Mouse (Mus musculus) thymus, postnatal 0 days (tissue): ENCODE results near the gene Opa1. TPM values are rescaled to one million over a fixed set of nuclear protein-coding genes. Genes with fewer than 3 reads are reported as not detected.

Source experiments
- DNase-seq: peaks from one replicate; pipeline ENCODE4 v3.0.0-alpha.2; 2015; ENCODE audit warnings: low spot score
- polyA plus RNA-seq: library from polyadenylated mRNA; unstranded; fragments of >200 nt; fragmentation: Nextera tagmentation; extraction: Ambion mirVana; gene quantifications from 2 replicates; pipeline ENCODE4 v1.2.1, GENCODE M21; 2015

Gene Opa1
- polyA plus RNA-seq, 1 experiment from 2014 or later: 28.3 TPM

GRCm38 (mm10) chr16:29687987-29688885, 109.1 kb downstream of the Opa1 start:
- no peak for DNase-seq

GRCm38 (mm10) chr16:29689187-29689819, 110.2 kb downstream of the Opa1 start:
- DNase-seq: no peak

GRCm38 (mm10) chr16:29693025-29693682, 114.0 kb downstream of the Opa1 start:
- DNase-seq: no peak

- no peak for DNase-seq
Measured at GRCm38 (mm10) chr16:29693791-29694419, 114.8 kb downstream of the Opa1 start.

GRCm38 (mm10) chr16:29694420-29694959, 115.4 kb downstream of the Opa1 start:
- no peak for DNase-seq

Other genes starting within 250 kb of the Opa1 start
- gene Atp13a5, start 200.6 kb upstream of the Opa1 start, polyA plus RNA-seq: not detected in 2 replicates
- 0.13 and 0.22 TPM in 2 replicates for gene Atp13a4, start 34.5 kb upstream of the Opa1 start, polyA plus RNA-seq